Mouse (Mus musculus) embryonic facial prominence, embryonic 14.5 days (tissue): ENCODE results near the gene Mfrp. TPM values are rescaled to one million over a fixed set of nuclear protein-coding genes. Genes with fewer than 3 reads are reported as not detected.

ENCODE experiments used
- ATAC-seq: fragments of 200-750 bp; cut with Nextera tagmentation; 2 replicates; pipeline ENCODE4 v1.8.0; 2017; ENCODE audit warnings: low read depth, moderate number of reproducible peaks, moderate TSS enrichment
- DNase-seq: peaks from one replicate; pipeline ENCODE4 v3.0.0-alpha.2; 2015; ENCODE audit warnings: low spot score
- H3K27ac ChIP-seq: fragments of 300-500 bp; sonication (generic); replicated peaks from 2 replicates; pipeline ENCODE4 v1.5.1; 2014; ENCODE audit warnings: low read depth, mild to moderate bottlenecking, low read length, moderate library complexity
- H3K27me3 ChIP-seq: fragments of 300-500 bp; sonication (generic); replicated peaks from 2 replicates; pipeline ENCODE4 v1.6.1; 2014; ENCODE audit warnings: low read length; ENCODE audit not compliant: control insufficient read depth, insufficient read depth
- H3K36me3 ChIP-seq: fragments of 300-500 bp; sonication (generic); 2 replicates; pipeline ENCODE4 v1.6.1; 2014; ENCODE audit warnings: low read length, mixed read lengths; ENCODE audit not compliant: control insufficient read depth, insufficient read depth
- H3K4me1 ChIP-seq: fragments of 300-500 bp; sonication (generic); 2 replicates; pipeline ENCODE4 v1.6.1; 2014; ENCODE audit warnings: antibody characterized with exemption, low read length; ENCODE audit not compliant: control insufficient read depth, insufficient read depth
- H3K4me2 ChIP-seq: fragments of 300-500 bp; sonication (generic); 2 replicates; pipeline ENCODE4 v1.6.1; 2014; ENCODE audit warnings: low read depth, mild to moderate bottlenecking, low read length, moderate library complexity, mixed read lengths
- H3K4me3 ChIP-seq: fragments of 300-500 bp; sonication (generic); 2 replicates; pipeline ENCODE4 v1.5.1; 2014; ENCODE audit warnings: low read depth, mild to moderate bottlenecking, low read length
- H3K9ac ChIP-seq: fragments of 300-500 bp; sonication (generic); 2 replicates; pipeline ENCODE4 v1.6.1; 2014; ENCODE audit warnings: low read depth, mild to moderate bottlenecking, low read length, moderate library complexity, mixed read lengths
- H3K9me3 ChIP-seq: fragments of 300-500 bp; sonication (generic); 2 replicates; pipeline ENCODE4 v1.6.1; 2016; ENCODE audit warnings: low read length; ENCODE audit not compliant: control insufficient read depth
- WGBS: fragments of 180-500 bp; shearing (Covaris S2); extraction: QIAGEN DNeasy Blood & Tissue Kit; methylation state at CpG from one replicate; pipeline ENCODE4 v1.1.7; 2014; 5-methylcytosine and 5-hydroxymethylcytosine counted together
- polyA plus RNA-seq: library from polyadenylated mRNA; unstranded; fragments of >200 nt; fragmentation: Nextera tagmentation; extraction: Ambion mirVana; gene quantifications from 2 replicates; pipeline ENCODE4 v1.2.1, GENCODE M21; 2014

Gene Mfrp
- polyA plus RNA-seq, 1 experiment from 2014 or later, result not detected

DNA sequence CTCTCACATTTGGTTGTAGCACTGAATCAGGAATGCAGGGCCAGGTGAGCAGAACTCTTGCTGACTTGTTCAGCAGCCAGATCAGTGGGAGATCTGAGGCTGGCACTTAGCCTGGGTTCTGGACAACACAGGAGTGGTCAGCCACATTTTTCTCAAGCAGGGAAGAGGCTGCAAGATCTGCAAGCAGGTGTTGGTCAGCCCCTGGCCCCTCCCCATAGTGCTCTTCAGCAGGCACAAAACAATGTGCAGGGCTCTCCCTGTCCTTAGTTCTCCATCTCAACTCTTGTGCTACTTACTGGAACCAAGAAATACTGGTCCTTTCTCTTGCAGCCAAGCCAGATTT is 43.2 kb downstream of the Mfrp start:
- H3K36me3 ChIP-seq, result peaks cover 60% of the 10 kb centered on the region
- H3K4me1 ChIP-seq, result no peaks in the 10 kb centered on the region
- ATAC-seq, result no peak
- DNase-seq, result no peak
- H3K4me3 ChIP-seq, result no peak overlapping the region
- no peak overlapping the region for H3K27ac ChIP-seq
- H3K27me3 ChIP-seq, result no peaks in the 10 kb centered on the region
- no peaks in the 10 kb centered on the region for H3K9me3 ChIP-seq
- H3K4me2 ChIP-seq, result no peak overlapping the region
- H3K9ac ChIP-seq, result no peak overlapping the region

DNA sequence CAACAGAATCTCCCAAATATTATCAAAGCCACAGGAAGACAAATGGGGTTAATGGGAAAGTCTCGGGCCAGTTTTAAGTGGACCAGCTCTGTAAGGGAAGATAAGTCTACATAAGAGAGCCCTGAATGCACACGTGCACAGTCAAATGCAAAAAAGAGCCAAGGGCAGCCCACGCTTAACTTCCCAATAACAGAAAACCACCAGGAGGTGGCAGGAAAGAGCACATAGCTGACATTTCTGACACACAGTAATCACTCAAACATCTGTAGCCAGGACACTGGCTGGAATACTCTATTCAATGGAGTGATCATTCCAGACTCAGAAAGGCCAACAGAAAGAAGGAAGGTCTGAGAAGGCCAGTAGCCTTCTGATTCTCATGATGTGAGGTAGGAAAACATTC is 45.8 kb downstream of the Mfrp start:
- no peaks in the 10 kb centered on the region for H3K27me3 ChIP-seq
- H3K27ac ChIP-seq, result no peak overlapping the region
- H3K9ac ChIP-seq, result no peak overlapping the region
- H3K4me3 ChIP-seq, result no peak overlapping the region
- H3K4me1 ChIP-seq, result no peaks in the 10 kb centered on the region
- 64% methylated on average over 3 of the region's 3 CpGs for WGBS
- no peak overlapping the region for H3K4me2 ChIP-seq
- H3K36me3 ChIP-seq, result peaks cover 68% of the 10 kb centered on the region
- DNase-seq (no peak), ATAC-seq (no peak)
- no peaks in the 10 kb centered on the region for H3K9me3 ChIP-seq

Other genes starting within 250 kb of the Mfrp start
- 11.4 and 19.6 TPM in 2 replicates for gene Thy1, start 58.3 kb upstream of the Mfrp start, polyA plus RNA-seq
- 22.8 and 39.4 TPM in 2 replicates for gene Usp2, start 34.7 kb upstream of the Mfrp start, polyA plus RNA-seq
- gene C1qtnf5, start 5.5 kb downstream of the Mfrp start, polyA plus RNA-seq, result 4.8 and 5.2 TPM in 2 replicates
- gene Gm49380, start 11.8 kb downstream of the Mfrp start, polyA plus RNA-seq, result 0.22 and 0.35 TPM in 2 replicates
- gene Rnf26, start 11.8 kb downstream of the Mfrp start, polyA plus RNA-seq, result 61.4 and 73.4 TPM in 2 replicates
- 47.0 and 47.5 TPM in 2 replicates for gene Mcam, start 32.7 kb downstream of the Mfrp start, polyA plus RNA-seq
- gene Cbl, start 132.3 kb downstream of the Mfrp start, polyA plus RNA-seq, result 15.3 and 17.1 TPM in 2 replicates
- 0.96 and 10.0 TPM in 2 replicates for gene Ccdc153, start 138.9 kb downstream of the Mfrp start, polyA plus RNA-seq
- gene Pdzd3, start 149.7 kb downstream of the Mfrp start, polyA plus RNA-seq, result 0.12 and 0.15 TPM in 2 replicates
- 9.7 and 13.2 TPM in 2 replicates for gene Nlrx1, start 166.9 kb downstream of the Mfrp start, polyA plus RNA-seq
- gene Abcg4, start 186.9 kb downstream of the Mfrp start, polyA plus RNA-seq, result 4.5 and 5.1 TPM in 2 replicates
- gene Hinfp, start 203.9 kb downstream of the Mfrp start, polyA plus RNA-seq, result 15.6 and 18.7 TPM in 2 replicates
- gene C2cd2l, start 218.6 kb downstream of the Mfrp start, polyA plus RNA-seq, result 7.3 and 9.5 TPM in 2 replicates
- gene Dpagt1, start 224.3 kb downstream of the Mfrp start, polyA plus RNA-seq, result 34.3 and 34.9 TPM in 2 replicates
- gene H2afx, start 233.0 kb downstream of the Mfrp start, polyA plus RNA-seq, result 202 and 227 TPM in 2 replicates
- gene Hmbs, start 242.5 kb downstream of the Mfrp start, polyA plus RNA-seq, result 98.5 and 99.9 TPM in 2 replicates